Mouse (Mus musculus): Measurements from ENCODE around the gene Ube2q2.
"Not testable (repeated sequence)": the region's sequence is repeated elsewhere in the genome, so short reads cannot be mapped to it uniquely, and the experiment has no call there.

The Ube2q2 gene

GRCm38 (mm10) chr9:55240852-55241251 lies 92.2 kb downstream of the Ube2q2 start:
- DNase-seq (ENCODE audit: low spot score in 2 of 2), result no peak

GRCm38 (mm10) chr9:55241863-55242685 lies 93.4 kb downstream of the Ube2q2 start:
- no peak for DNase-seq (ENCODE audit: low spot score in 2 of 2)

- no peak for DNase-seq (ENCODE audit: low spot score in 2 of 2)
These were observed 94.6 kb downstream of the Ube2q2 start for GRCm38 (mm10) chr9:55243280-55243679.

- no peak for DNase-seq (ENCODE audit: low spot score in 2 of 2)
These were observed 95.4 kb downstream of the Ube2q2 start for GRCm38 (mm10) chr9:55244079-55244478.

- DNase-seq (ENCODE audit: low spot score in 2 of 2), result not testable (repeated sequence)
These were observed 96.5 kb downstream of the Ube2q2 start for GRCm38 (mm10) chr9:55245057-55245750.

- DNase-seq (ENCODE audit: low spot score in 2 of 2), result no peak
These were observed 97.8 kb downstream of the Ube2q2 start for GRCm38 (mm10) chr9:55246440-55246839.

- no peak for DNase-seq (ENCODE audit: low spot score in 2 of 2)
These were observed 98.3 kb downstream of the Ube2q2 start for GRCm38 (mm10) chr9:55246918-55247317.

- no peak for DNase-seq (ENCODE audit: low spot score in 2 of 2)
These were observed 99.8 kb downstream of the Ube2q2 start for GRCm38 (mm10) chr9:55248465-55248864.

GRCm38 (mm10) chr9:55250595-55251247 lies 102.1 kb downstream of the Ube2q2 start:
- DNase-seq (ENCODE audit: low spot score in 2 of 2), result no peak

- DNase-seq (ENCODE audit: low spot score in 2 of 2), result not testable (repeated sequence)
These were observed 103.4 kb downstream of the Ube2q2 start for GRCm38 (mm10) chr9:55252097-55252496.

GRCm38 (mm10) chr9:55253849-55254248 lies 105.2 kb downstream of the Ube2q2 start:
- no peak for DNase-seq (ENCODE audit: low spot score in 2 of 2)

- DNase-seq (ENCODE audit: low spot score in 2 of 2), result no peak
These were observed 106.4 kb downstream of the Ube2q2 start for GRCm38 (mm10) chr9:55255056-55255455.

- DNase-seq (ENCODE audit: low spot score in 2 of 2), result no peak
These were observed 107.0 kb downstream of the Ube2q2 start for GRCm38 (mm10) chr9:55255604-55256003.

GRCm38 (mm10) chr9:55257105-55257504 lies 108.5 kb downstream of the Ube2q2 start:
- DNase-seq (ENCODE audit: low spot score in 2 of 2), result no peak

Measured in right cerebral cortex, postnatal 10 days (tissue).